Comparison of ENCODE assay signal across 14 mouse cellular contexts in genomic region chr7:49152713-49153112, GRCm38 (mm10).
DNase-seq lines count a peak whose midpoint lies in the region; ATAC-seq lines count a peak whose summit lies in the region.
"Had no signal": no experiment of that assay in that cellular context is flagged by ENCODE, and none has a peak within 500 bp of the region (broad histone marks: within the 10 kb centered on the region; RNA-seq: fewer than 3 reads in every experiment).

No protein-coding gene starts in this region.

- DNase-seq in heart, postnatal 25 days (ENCODE audit: low spot score), result no peak
- DNase-seq in midbrain, embryonic 11.5 days (ENCODE audit: low spot score, missing footprints), result no peak
- no peak for DNase-seq in hindbrain, embryonic 14.5 days (ENCODE audit: low spot score)
- DNase-seq in embryo, embryonic 10.5 days (ENCODE audit: low spot score), result no peak
- DNase-seq: cerebellum, adult 11-12 months; lung, adult 18-20 months; right cerebral cortex, postnatal 4 days; thymus, adult 2 months had no signal

- H3K36me3 ChIP-seq in heart, embryonic 16.5 days (ENCODE audit: control insufficient read depth, insufficient read depth), result no peaks in the 10 kb centered on the region
- no peaks in the 10 kb centered on the region for H3K36me3 ChIP-seq in midbrain, embryonic 13.5 days
- no peaks in the 10 kb centered on the region for H3K36me3 ChIP-seq in midbrain, embryonic 11.5 days (ENCODE audit: control insufficient read depth, insufficient read depth, low read length)
- H3K36me3 ChIP-seq in hindbrain, embryonic 14.5 days (replicated peaks; ENCODE audit: control insufficient read depth, insufficient read depth), result no peaks in the 10 kb centered on the region
- no peaks in the 10 kb centered on the region for H3K36me3 ChIP-seq in neural tube, embryonic 15.5 days
- H3K36me3 ChIP-seq: intestine, embryonic 15.5 days; limb, embryonic 15.5 days had no signal

- intact Hi-C loops in heart, postnatal 25 days (cut with DNase I), result no loop called here

- no peak overlapping the region for H3K4me3 ChIP-seq in heart, embryonic 16.5 days (ENCODE audit: low read length)
- no peak overlapping the region for H3K4me3 ChIP-seq in midbrain, embryonic 13.5 days (replicated peaks)
- H3K4me3 ChIP-seq in midbrain, embryonic 11.5 days (ENCODE audit: low read depth, low read length), result no peak overlapping the region
- no peak overlapping the region for H3K4me3 ChIP-seq in hindbrain, embryonic 14.5 days (replicated peaks; ENCODE audit: low read length)
- H3K4me3 ChIP-seq in neural tube, embryonic 15.5 days (replicated peaks), result no peak overlapping the region
- H3K4me3 ChIP-seq: intestine, embryonic 15.5 days; limb, embryonic 15.5 days had no signal

- peaks cover 2% of the 10 kb centered on the region; the same call in 1 of the 2 replicates for H3K9me3 ChIP-seq in heart, embryonic 16.5 days (replicated peaks; ENCODE audit: control insufficient read depth, low read length)
- 0 out of 2 replicates have a peak, but pooled peaks cover 6% of the 10 kb centered on the region for H3K9me3 ChIP-seq in midbrain, embryonic 13.5 days
- no peaks in the 10 kb centered on the region for H3K9me3 ChIP-seq in midbrain, embryonic 11.5 days (ENCODE audit: control insufficient read depth, low read length)
- H3K9me3 ChIP-seq in hindbrain, embryonic 14.5 days (ENCODE audit: control insufficient read depth, low read length), result peaks cover 6% of the 10 kb centered on the region; the same call in 1 of the 2 replicates
- no peaks in the 10 kb centered on the region for H3K9me3 ChIP-seq in neural tube, embryonic 15.5 days (replicated peaks)
- H3K9me3 ChIP-seq: intestine, embryonic 15.5 days; limb, embryonic 15.5 days had no signal

- H3K4me1 ChIP-seq in heart, embryonic 16.5 days (ENCODE audit: control insufficient read depth, insufficient read depth, low read length), result peaks cover 8% of the 10 kb centered on the region
- 0 out of 2 replicates have a peak, but pooled peaks cover 4% of the 10 kb centered on the region for H3K4me1 ChIP-seq in midbrain, embryonic 13.5 days (replicated peaks)
- no peaks in the 10 kb centered on the region for H3K4me1 ChIP-seq in midbrain, embryonic 11.5 days (ENCODE audit: control insufficient read depth, insufficient read depth, low read length)
- peaks cover 11% of the 10 kb centered on the region; the same call in 1 of the 2 replicates for H3K4me1 ChIP-seq in hindbrain, embryonic 14.5 days (replicated peaks; ENCODE audit: control insufficient read depth, insufficient read depth, low read length)
- peaks cover 18% of the 10 kb centered on the region for H3K4me1 ChIP-seq in neural tube, embryonic 15.5 days
- H3K4me1 ChIP-seq: intestine, embryonic 15.5 days; limb, embryonic 15.5 days had no signal

- ATAC-seq in heart, embryonic 16.5 days (replicated peaks; ENCODE audit: extremely low read depth, insufficient read depth, low FRiP score), result no peak
- ATAC-seq in midbrain, embryonic 13.5 days, result peak; percentile 41
- ATAC-seq in midbrain, embryonic 11.5 days (ENCODE audit: low FRiP score), result no peak
- no peak; the same call in 1 of the 2 replicates for ATAC-seq in hindbrain, embryonic 14.5 days (ENCODE audit: low FRiP score)
- peak; percentile 61; the same call in 1 of the 2 replicates for ATAC-seq in neural tube, embryonic 15.5 days (ENCODE audit: low FRiP score)
- ATAC-seq: intestine, embryonic 15.5 days had no signal

- WGBS in heart, embryonic 16.5 days, result 61% methylated on average over 9 of the region's 9 CpGs
- WGBS in midbrain, embryonic 13.5 days, result 71% methylated on average over 9 of the region's 9 CpGs
- whole genome bisulfite sequencing in midbrain, embryonic 11.5 days, result 79% methylated on average over 9 of the region's 9 CpGs
- WGBS in hindbrain, embryonic 14.5 days, result 66% methylated on average over 9 of the region's 9 CpGs
- 49% methylated on average over 9 of the region's 9 CpGs for WGBS in neural tube, embryonic 15.5 days

- no peaks in the 10 kb centered on the region for H3K27me3 ChIP-seq in heart, embryonic 16.5 days (ENCODE audit: control insufficient read depth, insufficient read depth, low read length)
- H3K27me3 ChIP-seq in midbrain, embryonic 13.5 days, result no peaks in the 10 kb centered on the region
- no peaks in the 10 kb centered on the region for H3K27me3 ChIP-seq in midbrain, embryonic 11.5 days (ENCODE audit: control insufficient read depth, insufficient read depth, low read length)
- no peaks in the 10 kb centered on the region for H3K27me3 ChIP-seq in hindbrain, embryonic 14.5 days (ENCODE audit: control insufficient read depth, insufficient read depth, low read length)
- H3K27me3 ChIP-seq in neural tube, embryonic 15.5 days (replicated peaks), result no peaks in the 10 kb centered on the region
- H3K27me3 ChIP-seq: intestine, embryonic 15.5 days; limb, embryonic 15.5 days had no signal

- peak overlapping the region; percentile 48 for H3K27ac ChIP-seq in heart, embryonic 16.5 days (ENCODE audit: low read length)
- H3K27ac ChIP-seq in midbrain, embryonic 13.5 days, result peak overlapping the region; percentile 48
- H3K27ac ChIP-seq in midbrain, embryonic 11.5 days (ENCODE audit: low read depth, low read length), result no peak overlapping the region
- peak overlapping the region; percentile 58 for H3K27ac ChIP-seq in hindbrain, embryonic 14.5 days
- H3K27ac ChIP-seq in neural tube, embryonic 15.5 days (replicated peaks), result peak overlapping the region; percentile 54
- H3K27ac ChIP-seq: intestine, embryonic 15.5 days; limb, embryonic 15.5 days; macrophage had no signal

- H3K4me2 ChIP-seq in heart, embryonic 16.5 days (ENCODE audit: low read depth, low read length), result no peak overlapping the region
- no peak overlapping the region for H3K4me2 ChIP-seq in midbrain, embryonic 13.5 days (replicated peaks)
- no peak overlapping the region for H3K4me2 ChIP-seq in midbrain, embryonic 11.5 days
- no peak overlapping the region for H3K4me2 ChIP-seq in hindbrain, embryonic 14.5 days (replicated peaks)
- H3K4me2 ChIP-seq in neural tube, embryonic 15.5 days, result no peak overlapping the region
- H3K4me2 ChIP-seq: intestine, embryonic 15.5 days; limb, embryonic 15.5 days had no signal

- peak overlapping the region; percentile 27; the same call in 1 of the 2 replicates for H3K9ac ChIP-seq in heart, embryonic 16.5 days (ENCODE audit: low read length)
- H3K9ac ChIP-seq in midbrain, embryonic 13.5 days (replicated peaks), result no peak overlapping the region
- H3K9ac ChIP-seq in midbrain, embryonic 11.5 days (ENCODE audit: low read length), result no peak overlapping the region
- no peak overlapping the region for H3K9ac ChIP-seq in hindbrain, embryonic 14.5 days
- H3K9ac ChIP-seq in neural tube, embryonic 15.5 days (replicated peaks), result peak overlapping the region; percentile 30; the same call in 1 of the 2 replicates
- H3K9ac ChIP-seq: intestine, embryonic 15.5 days; limb, embryonic 15.5 days had no signal

Comparison
In these comparisons a context has a peak if more than half of its experiments do, and no peak if none do; other contexts are left out.
1. ATAC-seq: peak in midbrain, embryonic 13.5 days (single experiment) and neural tube, embryonic 15.5 days (single experiment); none in heart, embryonic 16.5 days (single experiment), midbrain, embryonic 11.5 days (single experiment) and hindbrain, embryonic 14.5 days (single experiment).
2. H3K9ac ChIP-seq: peak in heart, embryonic 16.5 days (single experiment) and neural tube, embryonic 15.5 days (single experiment); none in midbrain, embryonic 13.5 days (single experiment), midbrain, embryonic 11.5 days (single experiment) and hindbrain, embryonic 14.5 days (single experiment).